Mouse (Mus musculus): ENCODE results near the gene Klhdc1. TPM values are rescaled to one million over a fixed set of nuclear protein-coding genes. Genes with fewer than 3 reads are reported as not detected.

Gene Klhdc1
- total and polyA plus RNA-seq, 3 experiments, result 0.23 to 1.1 TPM; not detected in 1

GRCm38 (mm10) chr12:69296511-69297410 lies 55.8 kb downstream of the Klhdc1 start, which contains the start of gene Klhdc2:
Gene Klhdc2, plus strand, starts transcription at chr12:69296681.
- no peaks in the 10 kb centered on the region for H3K9me3 ChIP-seq (replicated peaks; ENCODE audit: insufficient read depth, low read length)
- peaks cover 18% of the 10 kb centered on the region for H3K79me2 ChIP-seq (ENCODE audit: control insufficient read depth, insufficient read depth, low read length, poor library complexity)
- peak within 1 kb of the TSS; percentile 88 for H3K9ac ChIP-seq (ENCODE audit: control insufficient read depth, low read depth, low read length, poor library complexity, severe bottlenecking)
- H3K36me3 ChIP-seq (ENCODE audit: control insufficient read depth in 1 of 2, insufficient read depth in 2 of 2, low read length in 2 of 2), result peaks cover 0 to 15% of the 10 kb centered on the region in 2 experiments; a peak in 2 of 4 replicates
- no peaks in the 10 kb centered on the region for H3K27me3 ChIP-seq (ENCODE audit: control insufficient read depth in 1 of 2, insufficient read depth in 2 of 2, low read length in 2 of 2)
- peak; percentile 87 for DNase-seq (ENCODE audit: low read depth, low spot score)
- peak within 1 kb of the TSS; percentile 53 to 79 for H3K4me3 ChIP-seq (ENCODE audit: control insufficient read depth in 1 of 2, insufficient read depth in 1 of 2, low read depth in 2 of 2, low read length in 2 of 2)
- no peak for TF ChIP-seq ZMIZ1 (IDR thresholded peaks at IDR 0.05; ENCODE audit: low read depth, low read length)
- no peak for TF ChIP-seq MYB (IDR thresholded peaks at IDR 0.05; ENCODE audit: low read depth, low read length)
- peak; percentile 33; the same call in 1 of the 2 replicates for TF ChIP-seq MAZ (IDR thresholded peaks at IDR 0.05; ENCODE audit: low read depth, low read length)
- peak; percentile 63 to 92 for TF ChIP-seq POLR2A (IDR thresholded peaks at IDR 0.05; ENCODE audit: control insufficient read depth in 1 of 2, insufficient read depth in 1 of 2, low read depth in 1 of 2, low read length in 2 of 2, poor library complexity in 1 of 2)
- no peak for TF ChIP-seq NRF1 (IDR thresholded peaks at IDR 0.05; ENCODE audit: insufficient read depth, low read depth, low read length, poor library complexity, severe bottlenecking)
- TF ChIP-seq RCOR1 (IDR thresholded peaks at IDR 0.05; ENCODE audit: low read depth, low read length), result no peak
- TF ChIP-seq MAX (IDR thresholded peaks at IDR 0.05; ENCODE audit: low read length), result no peak
- TF ChIP-seq MAFK (IDR thresholded peaks at IDR 0.05; ENCODE audit: borderline replicate concordance, low read depth, low read length), result no peak
- TF ChIP-seq TCF12 (IDR thresholded peaks at IDR 0.05; ENCODE audit: low read depth, low read length), result peak; percentile 8; the same call in 1 of the 2 replicates
- TF ChIP-seq MYC (IDR thresholded peaks at IDR 0.05; ENCODE audit: low read depth, low read length), result no peak
- TF ChIP-seq HCFC1 (IDR thresholded peaks at IDR 0.05; ENCODE audit: low read depth, low read length), result peak; percentile 85
- no peak for TF ChIP-seq CHD1 (IDR thresholded peaks at IDR 0.05; ENCODE audit: low read depth, low read length)
- TF ChIP-seq SIN3A (IDR thresholded peaks at IDR 0.05; ENCODE audit: low read length), result peak; percentile 63; the same call in 1 of the 2 replicates
- no peak for TF ChIP-seq E2F4 (IDR thresholded peaks at IDR 0.05; ENCODE audit: borderline replicate concordance, low read depth, low read length)
- no peak for TF ChIP-seq GATA1 (IDR thresholded peaks at IDR 0.05; ENCODE audit: low read depth, low read length)
- TF ChIP-seq POLR2AphosphoS5 (IDR thresholded peaks at IDR 0.05; ENCODE audit: borderline replicate concordance, low read depth, low read length), result no peak
- TF ChIP-seq UBTF (IDR thresholded peaks at IDR 0.05; ENCODE audit: borderline replicate concordance, insufficient read depth, low read depth, low read length), result 0 out of 2 replicates have a peak, but pooled peaks have one; percentile 53
- no peak for TF ChIP-seq JUND (IDR thresholded peaks at IDR 0.05; ENCODE audit: low read depth, low read length)
- TF ChIP-seq NELFE (IDR thresholded peaks at IDR 0.05; ENCODE audit: low read depth, low read length), result no peak; the same call in none of the 2 replicates
- TF ChIP-seq ZKSCAN1 (IDR thresholded peaks at IDR 0.05; ENCODE audit: low read depth, low read length), result no peak
- TF ChIP-seq MEF2A (IDR thresholded peaks at IDR 0.05; ENCODE audit: extremely low read depth, insufficient replicate concordance, low read depth, low read length, poor library complexity, severe bottlenecking), result no peak
- no peak for TF ChIP-seq RAD21 (IDR thresholded peaks at IDR 0.05; ENCODE audit: low read depth, low read length)
- TF ChIP-seq TBP (IDR thresholded peaks at IDR 0.05; ENCODE audit: low read depth, low read length), result peak; percentile 35; the same call in 1 of the 2 replicates
- 0 out of 2 replicates have a peak, but pooled peaks have one; percentile 25 for TF ChIP-seq ELF1 (IDR thresholded peaks at IDR 0.05; ENCODE audit: low read depth, low read length)
- TF ChIP-seq KAT2A (conservative IDR thresholded peaks at IDR 0.05; ENCODE audit: low read depth, low read length), result no peak; the same call in 1 of the 2 replicates
- no peak for TF ChIP-seq USF1 (IDR thresholded peaks at IDR 0.05; ENCODE audit: low read depth, low read length)
- no peak for TF ChIP-seq BHLHE40 (IDR thresholded peaks at IDR 0.05; ENCODE audit: borderline replicate concordance, low read depth, low read length)
- peak; percentile 67; the same call in 1 of the 2 replicates for TF ChIP-seq MXI1 (IDR thresholded peaks at IDR 0.05; ENCODE audit: low read depth, low read length)
- no peak for TF ChIP-seq CTCF (IDR thresholded peaks at IDR 0.05 in 2 of 3, conservative IDR thresholded peaks at IDR 0.05 in 1 of 3; ENCODE audit: control insufficient read depth in 1 of 3, insufficient read depth in 1 of 3, low read depth in 2 of 3, low read length in 3 of 3, poor library complexity in 1 of 3, severe bottlenecking in 1 of 3)
- no peak for TF ChIP-seq SMC3 (IDR thresholded peaks at IDR 0.05; ENCODE audit: low read depth, low read length)
- no peak for TF ChIP-seq ZNF384 (IDR thresholded peaks at IDR 0.05; ENCODE audit: low read depth, low read length)
- peak within 1 kb of the TSS; percentile 36 for H3K27ac ChIP-seq (ENCODE audit: control insufficient read depth, low read depth, low read length)
- peaks cover 8 to 23% of the 10 kb centered on the region in 2 experiments; a peak in 3 of 4 replicates for H3K4me1 ChIP-seq (ENCODE audit: control insufficient read depth in 1 of 2, insufficient read depth in 2 of 2, low read length in 2 of 2)

All from MEL (cell line).